Comparison of ENCODE assay signal across 10 mouse cellular contexts in the genomic region with DNA sequence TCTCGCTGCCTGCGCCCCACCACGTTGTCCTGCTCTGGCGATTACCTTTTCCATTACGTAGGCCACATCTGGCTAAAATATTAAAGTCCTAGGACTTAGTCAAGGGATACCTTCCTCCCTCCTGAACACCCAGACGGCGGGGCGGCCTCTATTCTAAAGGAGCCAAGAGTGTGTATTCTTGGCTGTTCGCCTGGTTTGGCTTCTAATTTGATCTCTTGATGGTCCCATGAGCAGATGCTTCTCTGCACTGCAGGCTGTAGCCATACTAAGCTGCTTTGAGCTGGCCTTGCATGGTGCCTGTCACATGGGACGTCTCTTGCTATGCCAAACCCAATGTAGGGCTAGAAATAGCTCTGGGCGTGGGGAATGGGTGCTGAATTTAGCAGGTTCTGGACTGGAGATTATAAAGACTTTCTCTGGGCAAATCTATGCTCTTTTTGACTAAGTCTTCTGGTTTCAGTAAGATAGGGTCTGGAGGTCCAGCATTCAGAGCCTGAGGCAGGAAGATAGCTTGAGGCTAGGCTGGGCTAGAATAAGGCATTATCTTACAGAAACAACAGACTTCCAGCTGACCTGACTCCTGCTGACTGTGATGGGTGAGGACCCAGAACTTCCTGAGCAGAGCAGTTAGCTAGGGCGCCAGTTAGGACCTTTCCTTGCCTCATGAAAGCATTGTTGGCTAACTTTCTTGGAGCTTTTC. TPM values are rescaled to one million over a fixed set of nuclear protein-coding genes. Genes with fewer than 3 reads are reported as not detected.
A peak's percentile ranks its signal among the peaks of the same experiment; 100 is the strongest.
DNase-seq lines count a peak whose midpoint lies in the region; TF ChIP-seq lines count a peak whose summit lies in the region.
"Had no signal": no experiment of that assay in that cellular context is flagged by ENCODE, and none has a peak within 500 bp of the region (broad histone marks: within the 10 kb centered on the region; RNA-seq: fewer than 3 reads in every experiment).

No protein-coding gene starts in this region.

- H3K4me1 ChIP-seq in MEL (ENCODE audit: control insufficient read depth in 1 of 2, insufficient read depth in 2 of 2, low read length in 2 of 2): no peaks in the 10 kb centered on the region; a peak in 1 of 4 replicates

- 0 out of 4 replicates have a peak, but pooled peaks of 1 of the 2 experiments have one; percentile 12 for TF ChIP-seq POLR2A in MEL (IDR thresholded peaks at IDR 0.05; ENCODE audit: control insufficient read depth in 1 of 2, insufficient read depth in 1 of 2, low read depth in 1 of 2, low read length in 2 of 2, poor library complexity in 1 of 2)

- no peak for TF ChIP-seq CTCF in MEL (IDR thresholded peaks at IDR 0.05 in 2 of 3, conservative IDR thresholded peaks at IDR 0.05 in 1 of 3; ENCODE audit: control insufficient read depth in 1 of 3, insufficient read depth in 1 of 3, low read depth in 2 of 3, low read length in 3 of 3, poor library complexity in 1 of 3, severe bottlenecking in 1 of 3)

- no peaks in the 10 kb centered on the region for H3K27me3 ChIP-seq in MEL (ENCODE audit: control insufficient read depth in 1 of 2, insufficient read depth in 2 of 2, low read length in 2 of 2)

- no peak for TF ChIP-seq RAD21 in MEL (IDR thresholded peaks at IDR 0.05; ENCODE audit: low read depth, low read length)

- DNase-seq in MEL (ENCODE audit: low read depth, low spot score) (peak; percentile 46), liver (peak; percentile 17)
- DNase-seq in brain, adult 2 months (ENCODE audit: low read depth, low spot score): peak; percentile 84
- peak; percentile 77 to 84 for DNase-seq in heart, adult 18-20 months
- DNase-seq in spleen, postnatal 14 days (ENCODE audit: low spot score in 2 of 2): no peak
- DNase-seq in right cerebral cortex, adult 18-20 months: no peak
- no peak for DNase-seq in ovary, adult 18-20 months (ENCODE audit: low spot score)
- DNase-seq: adrenal gland, postnatal 36 days; kidney, adult 8-10 months; lung, postnatal 10 days had no signal

- no peak overlapping the region for H3K9ac ChIP-seq in MEL (ENCODE audit: control insufficient read depth, low read depth, low read length, poor library complexity, severe bottlenecking)

- peak; percentile 33 to 71; a peak in 3 of 4 replicates for TF ChIP-seq EP300 in MEL (IDR thresholded peaks at IDR 0.05; ENCODE audit: low read depth in 1 of 2, low read length in 2 of 2)

- H3K79me2 ChIP-seq in MEL (ENCODE audit: control insufficient read depth, insufficient read depth, low read length, poor library complexity): no peaks in the 10 kb centered on the region

- H3K27ac ChIP-seq in MEL (ENCODE audit: control insufficient read depth, low read depth, low read length): no peak overlapping the region

- H3K36me3 ChIP-seq in MEL (ENCODE audit: control insufficient read depth in 1 of 2, insufficient read depth in 2 of 2, low read length in 2 of 2): peaks cover under 1 to 25% of the 10 kb centered on the region in 2 experiments; a peak in 3 of 4 replicates

- no peaks in the 10 kb centered on the region for H3K9me3 ChIP-seq in MEL (replicated peaks; ENCODE audit: insufficient read depth, low read length)

- no peak overlapping the region for H3K4me3 ChIP-seq in MEL (ENCODE audit: control insufficient read depth in 1 of 2, insufficient read depth in 1 of 2, low read depth in 2 of 2, low read length in 2 of 2)

TF ChIP-seq in MEL, 35 proteins besides CTCF, POLR2A, EP300 and RAD21:
- TF ChIP-seq GATA1 (IDR thresholded peaks at IDR 0.05; ENCODE audit: low read depth, low read length): peak; percentile 34; the same call in 1 of the 2 replicates
- TF ChIP-seq SIN3A (IDR thresholded peaks at IDR 0.05; ENCODE audit: low read length): 0 out of 2 replicates have a peak, but pooled peaks have one; percentile 21
- no peak for TF ChIP-seq MAZ (IDR thresholded peaks at IDR 0.05; ENCODE audit: low read depth, low read length)
- peak; percentile 51; the same call in 1 of the 2 replicates for TF ChIP-seq TCF12 (IDR thresholded peaks at IDR 0.05; ENCODE audit: low read depth, low read length)
- TF ChIP-seq ETS1 (IDR thresholded peaks at IDR 0.05; ENCODE audit: low read depth, low read length): no peak
- peak; percentile 84 for TF ChIP-seq TAL1 (IDR thresholded peaks at IDR 0.05; ENCODE audit: low read length)

RNA-seq across cellular contexts. Expression of a gene that starts 7.6 kb away (rescaled TPM):
- not detected in 2 replicates for total RNA-seq in MEL (2012; rRNA removed)
- under 1 TPM in 1 of 2 experiments, not detected in 1; 0.04 TPM for polyA plus RNA-seq in MEL (2012; ENCODE audit: insufficient read depth in 1 of 2, insufficient read length in 2 of 2, low read depth in 1 of 2, low replicate concordance in 2 of 2, missing spikeins in 1 of 2)
- total RNA-seq in heart, adult 18-20 months (2021): under 1 TPM in 1 of 2 experiments, not detected in 1; 0.28 TPM

RNA-seq across cellular contexts. Expression of a gene that starts 16.2 kb away (rescaled TPM):
- total RNA-seq in MEL (2012; rRNA removed): 710 and 1,836 TPM in 2 replicates
- polyA plus RNA-seq in MEL (2012; ENCODE audit: insufficient read depth in 1 of 2, insufficient read length in 2 of 2, low read depth in 1 of 2, low replicate concordance in 2 of 2, missing spikeins in 1 of 2): 1,000 to 10,000 TPM in 1 of 2 experiments, 10 to 100 TPM in 1; 71.6 to 2,746 TPM
- 1,000 to 10,000 TPM; 1,130 to 1,266 TPM for total RNA-seq in heart, adult 18-20 months (2021)

RNA-seq across cellular contexts. Expression of a gene that starts 55.3 kb away (rescaled TPM):
- 5.9 and 6.4 TPM in 2 replicates for total RNA-seq in MEL (2012; rRNA removed)
- polyA plus RNA-seq in MEL (2012; ENCODE audit: insufficient read depth in 1 of 2, insufficient read length in 2 of 2, low read depth in 1 of 2, low replicate concordance in 2 of 2, missing spikeins in 1 of 2): 10 to 100 TPM in 1 of 2 experiments, not detected in 1; 13.8 TPM
- total RNA-seq in heart, adult 18-20 months (2021): 10 to 100 TPM; 17.0 to 17.6 TPM

Comparison
In these comparisons a context has a peak if more than half of its experiments do, and no peak if none do; other contexts are left out.
1. DNase-seq: peak in MEL (single experiment), brain, adult 2 months (single experiment), heart, adult 18-20 months (2 of 2) and liver (single experiment); none in spleen, postnatal 14 days (0 of 2), right cerebral cortex, adult 18-20 months (single experiment) and ovary, adult 18-20 months (single experiment).